9 mouse cellular contexts compared by ENCODE assay signal in the genomic region with DNA sequence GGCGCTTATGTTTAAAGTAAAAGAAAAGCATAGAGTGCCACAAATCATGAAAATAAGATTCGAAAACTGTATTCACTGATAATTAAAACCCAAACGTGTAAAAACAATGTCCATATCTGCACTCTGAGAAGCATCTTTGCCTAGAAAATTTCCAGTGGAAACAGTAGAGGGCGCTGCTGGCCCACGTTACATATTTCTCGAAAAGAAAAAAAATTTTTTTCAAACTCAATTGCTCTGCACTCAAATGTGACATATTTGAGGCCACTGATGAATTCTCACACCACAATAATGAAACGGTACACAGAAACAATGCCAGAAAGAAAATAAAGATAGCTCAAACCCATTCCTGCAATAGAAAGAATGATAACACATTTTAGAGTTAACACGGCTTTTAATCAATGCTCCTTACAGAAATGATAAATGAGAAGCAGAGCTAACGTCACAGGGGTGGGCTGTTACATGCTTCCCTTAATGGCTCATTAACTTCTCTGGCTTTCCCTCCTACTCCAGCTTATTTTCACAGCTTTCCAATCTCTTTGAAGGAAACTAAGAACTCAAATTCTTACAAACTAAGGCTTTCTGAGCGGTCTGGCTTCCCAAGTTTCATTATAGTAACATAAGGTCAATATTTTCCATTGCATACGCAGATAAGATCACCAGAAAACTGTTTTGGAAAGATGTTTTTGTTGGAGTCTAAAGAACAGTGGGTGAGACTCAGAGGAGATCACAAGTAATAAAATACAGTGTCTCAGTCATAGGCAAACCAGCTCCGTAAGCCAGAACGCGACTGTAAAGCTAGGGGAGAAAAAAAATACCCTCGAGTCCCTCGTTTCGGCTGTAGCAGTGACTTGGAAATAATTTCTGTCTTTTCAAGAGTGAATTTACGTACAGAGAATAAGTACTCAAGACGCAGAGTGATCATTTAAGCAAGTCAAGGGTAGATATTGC.
A peak's percentile ranks its signal among the peaks of the same experiment; 100 is the strongest.
DNase-seq lines count a peak whose midpoint lies in the region; ATAC-seq and TF ChIP-seq lines count a peak whose summit lies in the region.
"Had no signal": no experiment of that assay in that cellular context is flagged by ENCODE, and none has a peak within 500 bp of the region (broad histone marks: within the 10 kb centered on the region; RNA-seq: fewer than 3 reads in every experiment).

No protein-coding gene starts in this region.

- H3K4me3 ChIP-seq in liver, embryonic 11.5 days (ENCODE audit: low read depth, low read length): no peak overlapping the region
- H3K4me3 ChIP-seq in hindbrain, embryonic 11.5 days (ENCODE audit: low read depth, low read length): no peak overlapping the region
- no peak overlapping the region for H3K4me3 ChIP-seq in limb, embryonic 14.5 days (replicated peaks; ENCODE audit: low read length)
- H3K4me3 ChIP-seq in stomach, embryonic 16.5 days (replicated peaks; ENCODE audit: low read length): no peak overlapping the region
- H3K4me3 ChIP-seq: embryonic facial prominence, embryonic 12.5 days had no signal

- H3K27ac ChIP-seq in liver, embryonic 11.5 days (ENCODE audit: low read depth, low read length): no peak overlapping the region
- H3K27ac ChIP-seq in hindbrain, embryonic 11.5 days (ENCODE audit: low read depth, low read length): no peak overlapping the region
- H3K27ac ChIP-seq in limb, embryonic 14.5 days (replicated peaks; ENCODE audit: low read depth, low read length): no peak overlapping the region
- no peak overlapping the region for H3K27ac ChIP-seq in stomach, embryonic 16.5 days (ENCODE audit: low read length)
- H3K27ac ChIP-seq: embryonic facial prominence, embryonic 12.5 days had no signal

- no peak overlapping the region for H3K4me2 ChIP-seq in liver, embryonic 11.5 days
- H3K4me2 ChIP-seq in hindbrain, embryonic 11.5 days (replicated peaks; ENCODE audit: low read depth, low read length): no peak overlapping the region
- peak overlapping the region; percentile 20; the same call in 1 of the 2 replicates for H3K4me2 ChIP-seq in limb, embryonic 14.5 days (replicated peaks; ENCODE audit: low read depth, low read length, severe bottlenecking)
- peak overlapping the region; percentile 39 for H3K4me2 ChIP-seq in stomach, embryonic 16.5 days (ENCODE audit: low read depth, low read length)
- H3K4me2 ChIP-seq: embryonic facial prominence, embryonic 12.5 days had no signal

- H3K9me3 ChIP-seq in liver, embryonic 11.5 days (ENCODE audit: control insufficient read depth, low read length): no peaks in the 10 kb centered on the region
- no peaks in the 10 kb centered on the region for H3K9me3 ChIP-seq in hindbrain, embryonic 11.5 days (ENCODE audit: control insufficient read depth, low read length)
- no peaks in the 10 kb centered on the region for H3K9me3 ChIP-seq in limb, embryonic 14.5 days (ENCODE audit: control insufficient read depth, low read length)
- no peaks in the 10 kb centered on the region for H3K9me3 ChIP-seq in stomach, embryonic 16.5 days (replicated peaks; ENCODE audit: control insufficient read depth, low read length)
- H3K9me3 ChIP-seq: embryonic facial prominence, embryonic 12.5 days had no signal

- H3K4me1 ChIP-seq in liver, embryonic 11.5 days (replicated peaks; ENCODE audit: control insufficient read depth, insufficient read depth, low read length): no peaks in the 10 kb centered on the region
- no peaks in the 10 kb centered on the region for H3K4me1 ChIP-seq in hindbrain, embryonic 11.5 days (replicated peaks; ENCODE audit: control insufficient read depth, insufficient read depth, low read length)
- H3K4me1 ChIP-seq in limb, embryonic 14.5 days (ENCODE audit: control insufficient read depth, insufficient read depth, low read length): no peaks in the 10 kb centered on the region
- H3K4me1 ChIP-seq in stomach, embryonic 16.5 days (ENCODE audit: control insufficient read depth, insufficient read depth, low read length): no peaks in the 10 kb centered on the region
- H3K4me1 ChIP-seq: embryonic facial prominence, embryonic 12.5 days had no signal

- ATAC-seq in liver, embryonic 11.5 days (replicated peaks; ENCODE audit: low FRiP score): no peak
- no peak for ATAC-seq in hindbrain, embryonic 11.5 days (ENCODE audit: low FRiP score)
- ATAC-seq in limb, embryonic 14.5 days (ENCODE audit: low FRiP score, low read depth): no peak
- ATAC-seq in stomach, embryonic 16.5 days (ENCODE audit: insufficient read depth, low FRiP score): no peak

- no peak overlapping the region for H3K9ac ChIP-seq in liver, embryonic 11.5 days (ENCODE audit: low read depth, low read length)
- no peak overlapping the region for H3K9ac ChIP-seq in hindbrain, embryonic 11.5 days (ENCODE audit: low read depth, low read length)
- no peak overlapping the region for H3K9ac ChIP-seq in limb, embryonic 14.5 days (ENCODE audit: low read depth, low read length, severe bottlenecking)
- no peak overlapping the region for H3K9ac ChIP-seq in stomach, embryonic 16.5 days (ENCODE audit: low read length)
- H3K9ac ChIP-seq: embryonic facial prominence, embryonic 12.5 days had no signal

- no peak for TF ChIP-seq POLR2A in limb, embryonic 14.5 days (IDR thresholded peaks at IDR 0.05; ENCODE audit: borderline replicate concordance, extremely low read depth, insufficient read depth, insufficient read length)

- peak; percentile 6 for DNase-seq in liver
- DNase-seq in liver, embryonic 11.5 days (ENCODE audit: low spot score): no peak
- peak; percentile 14 for DNase-seq in R1 (ENCODE audit: low read depth, low spot score)
- DNase-seq in cerebellum, postnatal 25 days: peak; percentile 58 to 72
- peak; percentile 64 for DNase-seq in hindbrain, embryonic 11.5 days (ENCODE audit: low spot score)
- DNase-seq in limb, embryonic 14.5 days (ENCODE audit: low spot score): peak; percentile 60
- no peak for DNase-seq in urinary bladder, postnatal 4 days (ENCODE audit: low spot score in 2 of 2)

- H3K27me3 ChIP-seq in liver, embryonic 11.5 days (replicated peaks; ENCODE audit: control insufficient read depth, insufficient read depth, low read length): no peaks in the 10 kb centered on the region
- H3K27me3 ChIP-seq in hindbrain, embryonic 11.5 days (ENCODE audit: control insufficient read depth, insufficient read depth, low read length): no peaks in the 10 kb centered on the region
- no peaks in the 10 kb centered on the region for H3K27me3 ChIP-seq in limb, embryonic 14.5 days (ENCODE audit: control insufficient read depth, insufficient read depth, low read length)
- H3K27me3 ChIP-seq in stomach, embryonic 16.5 days (ENCODE audit: control insufficient read depth, insufficient read depth, low read length): no peaks in the 10 kb centered on the region
- H3K27me3 ChIP-seq: embryonic facial prominence, embryonic 12.5 days had no signal

- no peaks in the 10 kb centered on the region for H3K36me3 ChIP-seq in liver, embryonic 11.5 days (ENCODE audit: control insufficient read depth, insufficient read depth, low read length)
- H3K36me3 ChIP-seq in hindbrain, embryonic 11.5 days (ENCODE audit: control insufficient read depth, insufficient read depth, low read length): no peaks in the 10 kb centered on the region
- no peaks in the 10 kb centered on the region for H3K36me3 ChIP-seq in limb, embryonic 14.5 days (ENCODE audit: control insufficient read depth, insufficient read depth, low read length)
- H3K36me3 ChIP-seq in stomach, embryonic 16.5 days (ENCODE audit: control insufficient read depth, insufficient read depth, low read length): no peaks in the 10 kb centered on the region
- H3K36me3 ChIP-seq: embryonic facial prominence, embryonic 12.5 days had no signal

- WGBS in liver, embryonic 11.5 days: 52% methylated on average over 19 of the region's 19 CpGs
- WGBS in hindbrain, embryonic 11.5 days: 56% methylated on average over 19 of the region's 19 CpGs
- WGBS in limb, embryonic 14.5 days: 33% methylated on average over 19 of the region's 19 CpGs
- 43% methylated on average over 19 of the region's 19 CpGs for WGBS in stomach, embryonic 16.5 days

Comparison
In these comparisons a context has a peak if more than half of its experiments do, and no peak if none do; other contexts are left out.
1. DNase-seq: peak in liver (single experiment), R1 (single experiment), cerebellum, postnatal 25 days (2 of 2), hindbrain, embryonic 11.5 days (single experiment) and limb, embryonic 14.5 days (single experiment); none in liver, embryonic 11.5 days (single experiment) and urinary bladder, postnatal 4 days (0 of 2).
2. H3K4me2 ChIP-seq: peak in limb, embryonic 14.5 days (single experiment) and stomach, embryonic 16.5 days (single experiment); none in liver, embryonic 11.5 days (single experiment) and hindbrain, embryonic 11.5 days (single experiment).